Mouse (Mus musculus): Measurements from ENCODE around the gene Pcmtd2.

The Pcmtd2 gene

GRCm38 (mm10) chr2:181883022-181883749, 45.5 kb downstream of the Pcmtd2 start:
- Histone ChIP-seq H3K36me3 (ENCODE audit: control insufficient read depth, insufficient read depth, low read length, poor library complexity, severe bottlenecking) (no peaks in the 10 kb centered on the region), H3K27me3 (ENCODE audit: control insufficient read depth, insufficient read depth, low read length, poor library complexity, severe bottlenecking) (no peaks in the 10 kb centered on the region)
- no peak for DNase-seq (ENCODE audit: low read depth, low spot score)
